Mouse (Mus musculus) gastrocnemius, adult 8-10 months (tissue): ENCODE data around the gene Mbd4. TPM values are rescaled to one million over a fixed set of nuclear protein-coding genes. Genes with fewer than 3 reads are reported as not detected.
A peak's percentile ranks its signal among the peaks of the same experiment; 100 is the strongest.
"Not testable (repeated sequence)": the region's sequence is repeated elsewhere in the genome, so short reads cannot be mapped to it uniquely, and the experiment has no call there.

ENCODE experiments used
- DNase-seq, 2 experiments: peaks; one replicate each; pipeline ENCODE4 v3.0.0; 2022; ENCODE audit warnings: low spot score in 2 of 2
- total RNA-seq, 4 experiments: library from RNA; stranded (reverse); gene quantifications; 2 replicates each; pipeline ENCODE4 v1.2.4; 2022

Gene Mbd4
- total RNA-seq, 4 experiments from 2014 or later = 0.80 to 1.2 (median 1.0) TPM

DNA sequence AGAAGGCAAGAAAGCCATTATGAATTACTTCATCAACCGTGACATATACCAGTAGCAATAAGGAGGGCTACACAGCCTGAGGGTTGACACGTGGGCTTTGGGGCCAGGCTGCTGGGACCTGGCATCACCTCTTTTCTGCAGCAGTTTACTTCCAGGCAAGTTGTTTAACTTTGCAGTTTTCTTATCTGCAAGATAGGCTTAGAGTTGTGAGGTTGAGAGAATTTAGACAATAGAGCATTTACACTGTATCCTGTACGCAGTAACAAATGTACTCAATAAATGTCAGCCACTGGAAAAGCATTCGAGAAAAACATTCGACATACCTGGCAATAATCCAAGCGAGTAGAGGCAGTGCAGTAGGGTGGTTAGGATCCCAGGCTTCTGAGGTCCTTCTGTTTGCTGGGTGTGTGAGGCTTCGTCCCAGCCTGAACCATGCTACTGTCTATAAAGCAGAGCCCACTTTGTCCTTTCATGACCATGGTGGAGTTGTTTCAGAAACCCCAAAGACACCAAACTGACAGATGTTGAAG lies 6.9 kb upstream of the Mbd4 start:
- DNase-seq = no peak

DNA sequence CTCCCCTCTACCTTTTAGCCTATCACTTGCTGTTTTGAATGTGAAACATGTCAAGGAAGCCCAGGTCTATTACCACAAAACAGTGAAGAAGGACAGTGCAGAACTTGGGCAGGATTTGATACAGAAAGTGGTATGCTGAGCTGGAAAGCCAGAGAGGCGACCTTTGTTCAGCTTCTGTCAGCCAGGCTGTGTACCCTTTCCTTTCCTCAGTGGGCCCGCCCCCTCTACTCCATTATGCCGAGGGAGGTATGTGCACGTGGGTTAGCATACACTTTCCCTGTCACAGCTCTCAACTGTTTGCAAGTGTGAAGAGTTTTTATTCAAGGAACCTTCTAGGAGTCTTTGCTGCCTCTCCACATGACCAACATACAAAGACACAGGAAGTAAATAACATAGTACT lies 6.1 kb upstream of the Mbd4 start:
- DNase-seq = no peak

DNA sequence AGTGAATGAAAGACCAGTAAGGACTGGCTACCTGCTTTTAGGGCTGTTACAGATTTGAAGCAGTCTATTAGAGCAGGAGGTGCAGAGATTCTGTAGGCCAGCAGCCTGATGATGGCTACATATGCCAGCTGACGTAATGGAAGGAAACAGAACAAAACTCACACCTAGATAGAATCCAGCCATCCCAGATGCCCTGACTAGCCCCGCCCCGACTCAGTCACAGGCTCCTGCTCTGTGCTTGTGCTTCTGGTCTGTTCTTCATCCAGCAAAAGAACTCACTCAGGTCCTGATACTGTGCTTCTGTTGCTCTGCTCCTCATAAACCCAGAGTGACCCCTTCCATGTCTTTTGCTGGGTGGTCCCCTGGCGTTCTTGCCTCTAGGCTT lies 3.2 kb upstream of the Mbd4 start:
- DNase-seq = no peak

DNA sequence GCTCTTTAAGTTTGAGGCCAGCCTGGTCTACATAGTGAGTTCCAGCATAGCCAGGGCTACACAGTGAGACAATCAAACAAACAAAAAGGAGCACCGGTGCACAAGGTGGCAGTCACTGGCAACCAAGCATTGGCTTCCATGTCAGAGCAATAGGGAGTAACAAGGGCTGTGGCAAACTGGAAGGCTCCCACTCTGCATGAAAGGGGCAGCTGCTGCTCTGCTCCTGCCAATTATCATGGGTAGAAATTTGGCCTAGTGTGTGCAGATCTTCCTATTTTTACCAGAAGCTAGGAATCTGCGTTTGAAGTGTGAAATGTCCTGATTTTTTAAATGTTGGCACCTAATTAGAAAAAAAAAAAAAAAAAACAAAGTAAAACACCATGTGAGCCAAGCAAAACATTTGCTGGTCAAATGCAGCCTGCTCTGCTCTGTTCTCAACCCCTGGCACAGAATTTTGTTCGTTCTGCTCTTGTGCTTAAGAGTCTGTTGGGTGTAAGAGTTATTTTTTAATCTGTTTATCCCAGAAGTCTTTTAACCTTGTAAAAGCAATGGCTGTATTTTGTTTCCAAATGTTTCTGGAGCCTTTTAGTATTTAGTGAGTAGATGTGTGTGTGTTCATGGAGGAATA lies 2.7 kb upstream of the Mbd4 start:
- no peak for DNase-seq

DNA sequence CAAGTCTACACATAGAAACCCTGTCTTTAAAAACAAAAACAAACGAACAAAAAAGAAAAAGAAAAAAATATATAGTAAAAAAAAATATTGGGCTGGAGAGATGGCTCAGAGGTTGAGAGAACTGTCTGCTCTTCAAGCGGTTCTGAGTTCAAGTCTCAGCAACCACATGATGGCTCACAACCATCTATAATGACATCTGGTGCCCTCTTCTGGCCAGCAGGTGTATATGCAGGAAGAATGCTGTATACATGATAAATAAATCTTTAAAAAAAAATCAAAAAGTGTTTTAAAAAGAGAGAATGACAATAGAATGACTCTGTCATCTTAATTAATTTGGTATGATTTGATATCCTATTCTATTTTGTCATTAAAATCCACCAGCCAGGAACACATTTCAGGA lies 1.3 kb upstream of the Mbd4 start:
- DNase-seq = no peak

DNA sequence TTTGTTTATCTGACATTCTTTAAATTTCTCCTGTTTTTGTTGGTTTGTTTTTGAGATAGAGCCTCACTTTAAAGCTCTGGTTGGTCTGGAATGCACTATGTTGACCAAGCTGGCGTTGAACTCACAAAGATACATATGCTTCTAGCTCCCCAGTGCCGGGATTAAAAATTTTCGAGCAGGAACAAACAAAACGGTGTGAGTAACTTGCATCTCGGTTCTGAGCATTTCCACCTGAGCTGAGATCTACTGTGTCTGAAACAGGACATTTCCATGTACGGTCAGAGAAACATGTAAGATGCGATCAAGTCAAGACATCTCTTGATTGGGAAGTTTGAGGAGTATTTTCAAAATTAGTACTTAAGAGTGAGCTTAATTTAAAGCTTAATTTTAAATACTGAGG lies 814 bp upstream of the Mbd4 start:
- no peak for DNase-seq

DNA sequence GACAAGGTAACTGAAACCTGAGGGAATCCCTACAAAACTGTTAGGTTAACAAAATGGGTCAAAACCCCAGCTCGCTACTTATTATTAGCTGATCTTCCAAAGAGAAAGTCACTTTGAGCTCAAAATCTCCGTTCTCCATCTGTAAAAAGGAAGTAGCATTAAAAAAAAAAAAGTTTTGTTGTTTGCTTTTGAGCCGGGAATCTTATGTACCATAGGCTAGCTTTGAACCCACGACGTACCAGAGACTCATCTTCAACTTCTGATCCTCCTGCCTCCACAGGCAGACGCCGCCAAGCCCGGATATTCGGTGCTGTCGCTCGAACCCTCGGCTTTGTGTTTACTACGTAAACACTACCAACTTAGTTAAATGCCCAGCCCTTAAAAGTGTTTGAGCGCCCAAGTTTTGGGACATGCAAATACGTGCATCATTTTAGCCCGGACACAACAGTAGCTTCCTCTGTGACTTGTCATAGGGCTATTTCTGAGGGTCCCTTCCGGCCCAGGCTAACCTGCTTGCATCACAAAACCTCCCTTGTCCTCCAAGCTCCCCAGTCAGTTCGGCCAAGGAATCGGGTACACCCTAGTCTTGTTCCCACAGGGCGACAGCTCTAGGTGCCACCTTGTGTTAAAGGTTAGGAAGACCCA lies 603 bp downstream of the Mbd4 start:
- no peak for DNase-seq

DNA sequence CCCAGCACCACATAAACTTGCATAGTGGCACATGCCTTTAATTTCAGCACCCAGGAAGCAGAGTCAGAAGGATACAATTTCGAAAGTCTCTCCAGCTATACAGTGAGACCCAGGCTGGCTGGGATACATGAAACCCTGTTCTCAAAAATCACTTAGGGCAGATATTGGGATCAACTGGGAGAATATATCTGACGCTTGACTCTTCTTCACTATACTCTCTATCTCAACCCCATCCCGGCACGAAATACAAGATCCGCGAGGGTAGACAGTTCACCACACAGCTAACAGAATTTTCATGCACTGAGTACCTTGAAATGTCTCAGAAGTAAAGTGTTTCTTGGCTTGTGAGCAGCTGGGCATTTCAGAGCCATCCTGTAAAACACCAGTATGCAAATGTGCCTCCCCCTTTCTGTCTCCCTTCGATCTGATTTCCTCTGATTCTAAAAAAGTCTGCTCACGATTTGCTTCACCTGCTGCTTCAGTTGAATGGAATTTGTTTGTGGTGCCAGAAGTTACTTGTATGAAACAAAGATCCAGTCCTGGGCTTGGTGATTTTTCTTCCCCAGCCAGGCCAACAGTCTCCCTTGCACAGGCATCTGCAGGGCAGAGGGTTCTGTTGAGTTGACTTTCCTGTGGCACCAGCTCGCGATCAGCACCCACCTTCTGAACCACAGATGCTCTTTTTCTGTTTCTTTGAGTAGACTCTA lies 4.4 kb downstream of the Mbd4 start:
- no peak for DNase-seq

DNA sequence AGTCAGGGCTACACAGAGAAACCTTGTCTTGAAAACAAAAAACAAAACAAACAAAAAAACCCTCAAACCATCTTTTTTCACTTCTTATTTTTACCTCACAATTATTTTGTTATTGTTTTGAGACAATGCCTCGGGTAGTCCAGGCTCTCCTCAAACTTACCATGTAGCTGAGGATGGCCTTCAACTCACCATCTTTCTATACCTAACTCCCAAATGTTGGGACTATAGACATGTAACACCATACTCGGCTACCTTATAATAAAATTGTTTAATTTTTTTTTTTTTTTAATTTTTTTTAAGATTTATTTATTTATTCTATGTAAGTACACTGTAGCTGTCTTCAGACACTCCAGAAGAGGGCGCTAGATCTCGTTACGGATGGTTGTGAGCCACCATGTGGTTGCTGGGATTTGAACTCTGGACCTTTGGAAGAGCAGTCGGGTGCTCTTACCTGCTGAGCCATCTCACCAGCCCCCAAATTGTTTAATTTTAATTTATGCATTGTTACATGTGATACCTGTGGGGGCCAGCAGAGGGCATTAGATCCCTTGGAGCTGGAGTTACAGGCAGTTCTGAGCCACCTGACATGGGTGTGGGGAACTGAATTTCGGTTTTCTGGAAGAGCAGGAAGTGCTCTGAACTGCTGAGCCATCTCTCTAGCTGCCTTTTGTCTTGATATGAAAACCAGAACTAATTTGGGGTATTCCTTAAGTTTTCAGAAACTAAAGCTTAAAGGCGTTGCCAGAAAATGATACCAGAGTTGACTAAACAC lies 6.3 kb downstream of the Mbd4 start:
- peak; percentile 30 to 42 for DNase-seq

DNA sequence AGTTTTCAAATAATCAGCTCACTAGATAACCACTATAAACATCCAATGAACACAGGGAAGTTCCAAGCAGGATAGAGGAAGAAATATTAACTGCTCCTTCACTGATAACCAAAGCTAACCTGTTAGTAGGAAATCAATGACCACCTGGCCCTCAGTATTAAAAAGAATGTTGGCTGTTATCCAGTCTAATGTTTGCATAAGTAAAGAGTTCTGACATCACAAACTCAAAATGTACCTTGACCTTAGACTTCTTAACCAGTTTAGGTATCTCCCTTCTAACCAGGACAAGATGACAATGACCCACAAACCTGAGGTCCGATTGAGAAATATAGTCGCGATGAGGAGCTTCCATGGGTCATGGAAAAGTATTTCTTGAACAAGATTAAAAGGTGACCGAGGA lies 8.2 kb downstream of the Mbd4 start:
- DNase-seq = no peak

DNA sequence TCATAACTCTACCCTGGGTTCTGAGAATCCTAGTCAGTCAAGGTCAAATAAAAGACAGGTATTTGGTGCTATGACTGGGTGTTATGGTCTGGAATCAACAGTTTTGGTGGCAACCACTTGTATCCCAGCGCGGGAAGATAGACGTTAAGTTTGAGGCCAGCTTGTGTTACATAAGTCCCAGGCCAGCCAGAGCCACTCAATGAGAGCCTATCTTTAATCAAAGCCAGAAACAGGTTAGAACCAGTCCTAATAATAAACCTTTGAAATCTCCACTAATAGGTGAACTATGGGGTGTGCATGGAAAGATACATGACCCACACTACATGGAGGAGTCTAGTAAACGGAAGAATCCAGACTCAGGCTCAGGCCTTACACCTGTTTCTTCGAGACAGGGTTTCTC lies 14.4 kb downstream of the Mbd4 start:
- DNase-seq = no peak

DNA sequence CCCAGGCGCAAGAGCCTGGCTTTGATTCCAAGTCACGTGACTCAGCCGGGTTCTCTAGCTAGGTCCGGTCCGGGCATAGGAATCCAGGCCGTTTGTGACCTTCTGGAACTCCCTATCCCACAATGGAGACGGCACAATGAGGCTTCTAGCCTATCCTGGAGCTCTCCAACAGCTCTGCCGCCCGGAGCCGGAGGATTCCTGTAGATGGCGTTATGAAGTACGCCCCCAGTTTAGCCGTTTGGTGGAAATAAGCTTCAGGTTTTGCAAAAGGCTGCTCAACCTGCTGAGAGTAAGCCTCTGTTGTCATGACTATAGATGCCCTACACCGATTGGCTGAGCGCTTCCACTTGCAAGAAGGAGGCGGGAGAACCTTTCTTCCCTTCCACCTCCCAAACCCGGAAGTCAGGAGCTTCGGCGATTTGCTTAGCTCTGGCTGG lies 15.0 kb downstream of the Mbd4 start, which contains the start of gene Efcab12:
Gene Efcab12 (minus strand): TSS at position 252 of the 437 bp plus-strand sequence.
- peak in 1 of 2 experiments; percentile 28 for DNase-seq

DNA sequence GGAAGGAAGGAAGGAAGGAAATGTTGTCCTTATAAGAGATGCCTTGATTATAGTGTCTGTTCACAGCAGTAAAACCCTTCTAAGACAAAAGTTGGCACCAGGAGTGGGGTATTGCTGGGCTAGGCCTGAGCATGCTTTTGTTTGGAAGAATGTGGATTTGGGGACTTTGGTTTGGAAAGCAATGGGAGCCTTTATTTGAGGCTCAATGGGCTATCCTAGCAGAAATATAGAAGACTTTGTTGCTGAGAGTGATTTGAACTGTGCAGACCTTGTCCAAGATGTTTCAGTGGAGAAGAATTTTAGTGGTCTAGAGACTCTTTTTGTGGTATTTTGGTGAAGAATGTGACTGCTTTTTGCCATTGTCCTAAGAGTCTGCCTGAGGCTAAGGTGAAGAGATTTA lies 19.3 kb downstream of the Mbd4 start:
- DNase-seq = no peak

DNA sequence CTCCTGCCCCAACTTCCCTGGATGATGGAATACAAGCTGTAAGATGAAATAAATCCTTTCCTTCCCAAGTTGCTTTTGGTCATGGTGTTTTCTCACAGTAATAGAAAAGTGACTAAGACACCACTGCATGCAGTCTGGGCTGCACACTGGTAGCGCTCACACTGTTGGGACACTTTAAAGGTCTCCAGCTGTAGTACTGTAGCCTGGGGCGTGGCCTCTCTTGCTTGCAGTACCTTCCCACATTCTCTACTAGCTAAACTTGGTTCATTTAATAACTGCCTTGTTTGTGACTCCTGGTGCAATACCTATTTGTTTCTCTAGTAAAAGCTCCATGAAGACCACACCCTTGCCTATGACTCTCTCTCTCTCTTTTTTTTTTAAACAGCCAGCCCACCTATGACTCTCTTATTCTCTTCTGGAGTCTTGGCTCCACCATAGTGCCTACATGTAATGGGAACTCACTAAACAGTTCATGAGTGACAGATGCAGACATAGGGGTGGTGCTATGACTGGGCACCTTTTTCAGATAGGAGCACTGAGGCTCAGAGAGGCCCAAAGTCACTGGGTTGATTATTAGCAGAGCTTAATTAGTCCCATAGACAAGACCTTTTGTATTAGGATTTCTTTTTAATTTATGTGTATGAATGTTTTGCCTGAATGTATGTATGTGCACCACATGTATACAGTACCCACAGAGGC lies 20.9 kb downstream of the Mbd4 start:
- no peak for DNase-seq

DNA sequence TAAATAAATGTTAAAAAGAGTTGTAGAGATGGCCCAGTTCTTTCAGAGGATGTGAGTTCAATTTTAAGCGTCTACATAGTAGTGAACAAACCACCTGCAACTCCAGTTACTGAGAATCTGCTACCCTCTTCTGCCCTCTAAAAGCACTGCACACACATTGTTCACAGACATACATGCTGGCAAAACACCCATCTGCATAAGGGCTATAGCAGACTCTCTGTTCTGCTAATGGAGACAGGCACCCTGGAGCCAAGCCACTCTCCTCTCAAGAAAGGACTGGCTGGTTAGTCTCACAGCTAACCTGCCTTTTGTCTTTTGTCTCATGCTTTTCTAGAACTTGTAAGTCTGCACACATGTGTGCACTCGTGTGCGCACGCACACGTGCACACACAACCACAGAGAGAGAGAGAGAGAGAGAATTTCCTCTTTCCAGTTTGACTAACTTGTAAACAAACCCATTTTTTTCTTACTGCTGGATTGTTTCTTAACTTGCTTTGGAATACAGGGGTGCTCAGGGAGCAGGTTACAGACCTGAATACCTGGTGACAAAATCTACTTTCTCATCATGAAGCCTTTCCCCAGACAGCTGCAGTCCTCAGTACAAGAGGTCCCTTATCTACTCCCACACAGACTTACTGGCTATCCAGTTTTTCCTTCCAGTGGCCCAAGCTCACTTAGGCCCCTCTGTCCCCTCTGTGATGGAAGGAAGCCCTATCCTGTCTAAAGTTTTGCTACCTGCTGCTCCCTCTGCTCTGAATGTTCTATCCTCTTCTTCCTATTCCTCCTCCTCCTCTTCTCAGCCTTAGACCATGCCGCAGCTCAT lies 22.2 kb downstream of the Mbd4 start:
- no peak for DNase-seq

DNA sequence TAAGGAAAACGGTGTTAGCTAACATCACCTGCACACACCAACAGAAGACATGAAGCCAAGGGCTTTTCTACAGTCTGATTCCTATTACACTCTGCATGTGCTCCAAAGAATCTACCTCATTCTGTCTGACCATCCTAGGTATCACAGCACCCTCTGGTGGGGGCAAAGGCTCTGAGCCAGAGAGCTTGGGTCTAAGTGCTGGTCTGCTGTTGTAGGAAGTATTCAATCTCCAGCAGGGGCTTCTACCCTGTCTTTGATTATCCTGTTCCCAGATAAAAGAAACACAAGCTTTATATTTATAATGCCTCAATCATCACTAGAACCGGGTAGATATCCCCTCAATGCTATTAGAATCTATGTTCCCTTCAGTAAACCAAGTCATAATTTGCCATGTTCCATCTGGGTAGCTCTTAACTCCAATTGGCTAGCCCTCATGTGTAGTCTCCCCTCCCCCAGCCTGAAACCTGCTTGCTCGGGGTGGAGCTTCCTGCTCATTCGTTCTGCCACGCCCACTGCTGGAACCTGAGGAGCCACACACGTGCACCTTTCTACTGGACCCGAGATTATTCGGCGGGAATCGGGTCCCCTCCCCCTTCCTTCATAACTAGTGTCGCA lies 29.2 kb downstream of the Mbd4 start:
- DNase-seq = not testable (repeated sequence)

DNA sequence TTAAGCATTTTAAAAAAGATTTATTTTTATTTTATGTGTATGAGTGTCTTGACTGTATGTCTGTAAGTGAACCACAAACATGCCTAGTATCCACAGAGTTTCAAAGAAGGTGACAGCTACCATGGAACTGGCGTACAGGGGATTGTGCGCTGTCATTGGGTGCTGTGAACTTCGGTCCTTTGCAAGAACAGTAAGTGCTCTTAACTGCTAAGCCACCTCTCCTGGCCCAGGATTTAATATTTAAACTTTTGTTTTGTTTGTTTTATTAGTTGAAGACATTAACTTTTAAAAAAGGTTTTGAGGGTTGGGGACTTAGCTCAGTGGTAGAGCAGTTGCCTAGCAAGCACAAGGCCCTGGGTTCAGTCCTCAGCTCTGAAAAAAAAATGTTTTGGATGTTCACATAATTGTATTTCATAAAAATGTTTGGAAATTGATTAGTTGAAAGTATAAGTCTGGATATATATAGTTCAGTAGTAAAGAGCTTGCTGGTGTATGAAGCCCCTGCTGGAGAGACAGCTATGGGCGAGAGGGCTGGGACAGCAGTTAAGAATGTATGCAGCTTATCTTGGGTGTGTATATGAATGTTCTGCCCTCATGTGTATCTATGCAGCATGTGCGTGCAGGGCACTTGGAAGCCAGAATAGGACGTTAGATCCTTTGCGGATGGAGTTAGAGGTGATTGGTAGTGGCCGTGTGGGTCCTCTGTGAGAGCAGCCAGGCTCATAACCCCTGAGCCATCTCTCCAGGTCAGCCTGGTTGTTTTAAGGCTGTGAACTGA lies 31.8 kb downstream of the Mbd4 start:
- no peak for DNase-seq

DNA sequence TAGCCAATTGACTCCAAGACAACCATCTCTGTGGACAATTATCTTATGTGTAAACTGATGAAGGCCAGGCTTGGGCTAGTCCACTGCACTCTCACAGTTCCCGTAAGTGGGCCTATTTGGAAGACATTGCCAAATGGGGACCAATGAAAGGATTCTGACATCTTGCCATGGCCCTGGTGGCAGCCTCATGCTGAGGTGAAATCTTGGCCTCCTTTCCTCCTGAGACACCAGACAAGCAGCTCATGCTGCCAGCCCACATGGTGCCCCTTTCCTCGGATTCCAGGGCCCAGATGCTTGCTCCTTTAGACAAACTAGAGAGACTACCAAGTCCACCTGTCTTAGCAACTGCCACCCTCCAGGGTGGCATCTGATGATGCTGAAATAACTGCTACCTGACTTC lies 35.0 kb downstream of the Mbd4 start:
- no peak for DNase-seq

DNA sequence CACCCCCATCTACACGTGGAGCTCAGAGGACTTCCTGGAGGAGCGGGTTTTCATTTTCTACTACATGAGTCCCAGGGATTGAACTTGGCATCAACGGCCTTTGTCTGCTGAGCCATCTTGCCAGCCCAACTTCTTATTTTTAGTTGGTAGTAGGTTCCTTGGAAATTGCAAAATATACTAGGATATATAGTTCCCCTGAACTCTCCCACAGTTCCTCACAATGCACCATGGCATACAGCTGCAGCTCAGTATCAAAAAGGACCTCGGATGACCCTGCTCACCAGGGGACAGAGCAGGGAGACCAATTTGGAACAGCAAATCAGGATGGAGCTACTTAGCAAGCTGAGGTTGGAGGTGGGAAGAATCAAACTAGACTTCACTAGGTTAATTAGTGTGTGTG lies 38.1 kb downstream of the Mbd4 start:
- DNase-seq = no peak
